In genomic region chr7:139437926-139438600, GRCm38 (mm10) we compare ENCODE assay signal across 13 mouse cellular contexts. TPM values are rescaled to one million over a fixed set of nuclear protein-coding genes. Genes with fewer than 3 reads are reported as not detected.
DNase-seq lines count a peak whose midpoint lies in the region; ATAC-seq lines count a peak whose summit lies in the region.
"Had no signal": no experiment of that assay in that cellular context is flagged by ENCODE, and none has a peak within 500 bp of the region (broad histone marks: within the 10 kb centered on the region; RNA-seq: fewer than 3 reads in every experiment).

No protein-coding gene starts in this region.

- DNase-seq in heart, postnatal 4 days: no peak
- peak; percentile 36 for DNase-seq in lung, postnatal 10 days
- DNase-seq in lung, postnatal 14 days: no peak
- DNase-seq in cerebellum, adult 11 months: peak; percentile 59
- peak; percentile 65 to 74 for DNase-seq in cerebellum, postnatal 36 days
- no peak for DNase-seq in yolk sac, embryonic 10.5 days (ENCODE audit: low spot score)
- DNase-seq in adrenal gland, adult 2 months: no peak
- DNase-seq: gastrocnemius, postnatal 25 days; layer of hippocampus, postnatal 36 days; right cerebral cortex, adult 18-20 months had no signal

- H3K27ac ChIP-seq in heart, embryonic 11.5 days (ENCODE audit: low read depth, low read length): no peak overlapping the region
- H3K27ac ChIP-seq: limb, embryonic 12.5 days; liver, embryonic 15.5 days had no signal

- no peak overlapping the region for H3K4me3 ChIP-seq in heart, embryonic 11.5 days (ENCODE audit: low read depth, low read length)
- H3K4me3 ChIP-seq: limb, embryonic 12.5 days; liver, embryonic 15.5 days had no signal

- H3K36me3 ChIP-seq in heart, embryonic 11.5 days (ENCODE audit: control insufficient read depth, insufficient read depth, low read length): no peaks in the 10 kb centered on the region
- H3K36me3 ChIP-seq: limb, embryonic 12.5 days; liver, embryonic 15.5 days had no signal

- no peaks in the 10 kb centered on the region for H3K27me3 ChIP-seq in heart, embryonic 11.5 days (ENCODE audit: control insufficient read depth, insufficient read depth, low read length)
- H3K27me3 ChIP-seq: limb, embryonic 12.5 days; liver, embryonic 15.5 days had no signal

- H3K4me2 ChIP-seq in heart, embryonic 11.5 days: no peak overlapping the region
- H3K4me2 ChIP-seq: limb, embryonic 12.5 days; liver, embryonic 15.5 days had no signal

- 54% methylated on average over 9 of the region's 9 CpGs for WGBS in heart, embryonic 11.5 days (ENCODE audit: insufficient replicate concordance)

- ATAC-seq in heart, embryonic 11.5 days (replicated peaks; ENCODE audit: insufficient number of reproducible peaks, low FRiP score, low TSS enrichment): no peak

- 0 out of 2 replicates have a peak overlapping the region, but pooled peaks have one; percentile 24 for H3K9ac ChIP-seq in heart, embryonic 11.5 days (ENCODE audit: low read depth, low read length)
- H3K9ac ChIP-seq: limb, embryonic 12.5 days; liver, embryonic 15.5 days had no signal

- H3K4me1 ChIP-seq in heart, embryonic 11.5 days (ENCODE audit: control insufficient read depth, insufficient read depth, low read length): peaks cover 70% of the 10 kb centered on the region

- H3K9me3 ChIP-seq in heart, embryonic 11.5 days (replicated peaks; ENCODE audit: control insufficient read depth, low read length): no peaks in the 10 kb centered on the region
- H3K9me3 ChIP-seq: limb, embryonic 12.5 days; liver, embryonic 15.5 days had no signal

RNA-seq across cellular contexts. Expression of gene Inpp5a, which starts 49.2 kb away (rescaled TPM):
- 69.8 and 74.4 TPM in 2 replicates for polyA plus RNA-seq in heart, embryonic 11.5 days (2014; fragmentation: Nextera tagmentation; extraction: Ambion mirVana)
- 100 to 1,000 TPM; 183 to 186 TPM for total RNA-seq in heart, postnatal 4 days (2021)
- total RNA-seq in adrenal gland, adult 2 months (2021): 100 to 1,000 TPM in 1 of 2 experiments, 10 to 100 TPM in 1; 89.7 to 103 TPM
- 41.5 and 46.2 TPM in 2 replicates for polyA plus RNA-seq in adrenal gland, adult 2 months (2012; rRNA removed)

Comparison
In these comparisons a context has a peak if more than half of its experiments do, and no peak if none do; other contexts are left out.
1. DNase-seq: peak in lung, postnatal 10 days (single experiment), cerebellum, adult 11 months (single experiment) and cerebellum, postnatal 36 days (2 of 2); none in heart, postnatal 4 days (single experiment), lung, postnatal 14 days (single experiment), yolk sac, embryonic 10.5 days (single experiment) and adrenal gland, adult 2 months (single experiment).